Mouse (Mus musculus): ENCODE data around the gene Zfp770.

- TF ChIP-seq POLR2A (IDR thresholded peaks at IDR 0.05; ENCODE audit: insufficient read length, low read depth) (no peak), SRF (IDR thresholded peaks at IDR 0.05; ENCODE audit: control insufficient read depth, insufficient read length, low read depth) (no peak), MYOD1 (IDR thresholded peaks at IDR 0.05; ENCODE audit: control insufficient read depth in 1 of 3, insufficient read length in 2 of 3, low read depth in 2 of 3) (no peak), POLR2AphosphoS2 (IDR thresholded peaks at IDR 0.05; ENCODE audit: insufficient read length, low read depth) (no peak), USF1 (IDR thresholded peaks at IDR 0.05; ENCODE audit: low read depth) (no peak)
Measured at GRCm38 (mm10) chr2:114237639-114238038, 36.4 kb upstream of the Zfp770 start.

All from myocyte (in vitro differentiated cells).